Mouse (Mus musculus): Measurements from ENCODE around the gene Slc30a1. TPM values are rescaled to one million over a fixed set of nuclear protein-coding genes. Genes with fewer than 3 reads are reported as not detected.
A peak's percentile ranks its signal among the peaks of the same experiment; 100 is the strongest.

Slc30a1 gene
- polyA plus RNA-seq, 1 experiment, result 5.8 TPM

GRCm38 (mm10) chr1:191915586-191915985 lies 9.0 kb downstream of the Slc30a1 start:
- Histone ChIP-seq H3K27ac (replicated peaks; ENCODE audit: low read depth, low read length) (no peak overlapping the region), H3K4me1 (ENCODE audit: control insufficient read depth, insufficient read depth, insufficient read length, low read length) (no peaks in the 10 kb centered on the region; the same call in 1 of the 2 replicates), H3K4me3 (ENCODE audit: insufficient read depth, low read depth, low read length) (no peak overlapping the region)

- Histone ChIP-seq H3K4me1 (ENCODE audit: control insufficient read depth, insufficient read depth, insufficient read length, low read length) (no peaks in the 10 kb centered on the region), H3K27ac (replicated peaks; ENCODE audit: low read depth, low read length) (no peak overlapping the region), H3K4me3 (ENCODE audit: insufficient read depth, low read depth, low read length) (no peak overlapping the region)
Observed at GRCm38 (mm10) chr1:191916876-191917275, 10.3 kb downstream of the Slc30a1 start.

- H3K4me1 ChIP-seq (ENCODE audit: control insufficient read depth, insufficient read depth, insufficient read length, low read length), result no peaks in the 10 kb centered on the region
- no peak overlapping the region for H3K4me3 ChIP-seq (ENCODE audit: insufficient read depth, low read depth, low read length)
- no peak overlapping the region for H3K27ac ChIP-seq (replicated peaks; ENCODE audit: low read depth, low read length)
Observed at GRCm38 (mm10) chr1:191919336-191919735, 12.8 kb downstream of the Slc30a1 start.

GRCm38 (mm10) chr1:191921701-191922100 lies 15.1 kb downstream of the Slc30a1 start:
- Histone ChIP-seq H3K4me3 (ENCODE audit: insufficient read depth, low read depth, low read length) (no peak overlapping the region), H3K27ac (replicated peaks; ENCODE audit: low read depth, low read length) (no peak overlapping the region), H3K4me1 (ENCODE audit: control insufficient read depth, insufficient read depth, insufficient read length, low read length) (no peaks in the 10 kb centered on the region)

- Histone ChIP-seq H3K4me1 (ENCODE audit: control insufficient read depth, insufficient read depth, insufficient read length, low read length) (peaks cover 6% of the 10 kb centered on the region; the same call in 1 of the 2 replicates), H3K27ac (replicated peaks; ENCODE audit: low read depth, low read length) (no peak overlapping the region), H3K4me3 (ENCODE audit: insufficient read depth, low read depth, low read length) (no peak overlapping the region)
Observed at GRCm38 (mm10) chr1:191925496-191925895, 18.9 kb downstream of the Slc30a1 start.

- H3K4me1 ChIP-seq (ENCODE audit: control insufficient read depth, insufficient read depth, insufficient read length, low read length), result peaks cover 6% of the 10 kb centered on the region; the same call in 1 of the 2 replicates
- H3K27ac ChIP-seq (replicated peaks; ENCODE audit: low read depth, low read length), result no peak overlapping the region
- H3K4me3 ChIP-seq (ENCODE audit: insufficient read depth, low read depth, low read length), result no peak overlapping the region
Observed at GRCm38 (mm10) chr1:191926681-191927080, 20.1 kb downstream of the Slc30a1 start.

GRCm38 (mm10) chr1:191928345-191928744 lies 21.8 kb downstream of the Slc30a1 start:
- H3K4me1 ChIP-seq (ENCODE audit: control insufficient read depth, insufficient read depth, insufficient read length, low read length), result peaks cover 6% of the 10 kb centered on the region; the same call in 1 of the 2 replicates
- H3K4me3 ChIP-seq (ENCODE audit: insufficient read depth, low read depth, low read length), result no peak overlapping the region
- no peak overlapping the region for H3K27ac ChIP-seq (replicated peaks; ENCODE audit: low read depth, low read length)

- no peak overlapping the region for H3K4me3 ChIP-seq (ENCODE audit: insufficient read depth, low read depth, low read length)
- H3K27ac ChIP-seq (replicated peaks; ENCODE audit: low read depth, low read length), result no peak overlapping the region
- peaks cover 6% of the 10 kb centered on the region; the same call in 1 of the 2 replicates for H3K4me1 ChIP-seq (ENCODE audit: control insufficient read depth, insufficient read depth, insufficient read length, low read length)
Observed at GRCm38 (mm10) chr1:191929065-191929464, 22.5 kb downstream of the Slc30a1 start.

GRCm38 (mm10) chr1:191929897-191930524 lies 23.4 kb downstream of the Slc30a1 start:
- Histone ChIP-seq H3K4me1 (ENCODE audit: control insufficient read depth, insufficient read depth, insufficient read length, low read length) (peaks cover 6% of the 10 kb centered on the region; the same call in 1 of the 2 replicates), H3K27ac (replicated peaks; ENCODE audit: low read depth, low read length) (no peak overlapping the region), H3K4me3 (ENCODE audit: insufficient read depth, low read depth, low read length) (no peak overlapping the region)

- Histone ChIP-seq H3K4me3 (ENCODE audit: insufficient read depth, low read depth, low read length) (no peak overlapping the region), H3K4me1 (ENCODE audit: control insufficient read depth, insufficient read depth, insufficient read length, low read length) (peaks cover 6% of the 10 kb centered on the region; the same call in 1 of the 2 replicates), H3K27ac (replicated peaks; ENCODE audit: low read depth, low read length) (no peak overlapping the region)
Observed at GRCm38 (mm10) chr1:191930525-191931105, 24.0 kb downstream of the Slc30a1 start.

- no peak overlapping the region for H3K27ac ChIP-seq (replicated peaks; ENCODE audit: low read depth, low read length)
- no peak overlapping the region for H3K4me3 ChIP-seq (ENCODE audit: insufficient read depth, low read depth, low read length)
- peaks cover 6% of the 10 kb centered on the region; the same call in 1 of the 2 replicates for H3K4me1 ChIP-seq (ENCODE audit: control insufficient read depth, insufficient read depth, insufficient read length, low read length)
Observed at GRCm38 (mm10) chr1:191932286-191932985, 25.9 kb downstream of the Slc30a1 start.

GRCm38 (mm10) chr1:191932986-191933632 lies 26.5 kb downstream of the Slc30a1 start:
- no peak overlapping the region for H3K27ac ChIP-seq (replicated peaks; ENCODE audit: low read depth, low read length)
- no peak overlapping the region for H3K4me3 ChIP-seq (ENCODE audit: insufficient read depth, low read depth, low read length)
- peaks cover 6% of the 10 kb centered on the region; the same call in 1 of the 2 replicates for H3K4me1 ChIP-seq (ENCODE audit: control insufficient read depth, insufficient read depth, insufficient read length, low read length)

GRCm38 (mm10) chr1:191943638-191944037 lies 37.1 kb downstream of the Slc30a1 start:
- no peak overlapping the region for H3K27ac ChIP-seq (replicated peaks; ENCODE audit: low read depth, low read length)
- no peak overlapping the region for H3K4me3 ChIP-seq (ENCODE audit: insufficient read depth, low read depth, low read length)
- peaks cover 26% of the 10 kb centered on the region for H3K4me1 ChIP-seq (ENCODE audit: control insufficient read depth, insufficient read depth, insufficient read length, low read length)

GRCm38 (mm10) chr1:191945341-191945740 lies 38.8 kb downstream of the Slc30a1 start:
- H3K4me1 ChIP-seq (ENCODE audit: control insufficient read depth, insufficient read depth, insufficient read length, low read length), result peaks cover 28% of the 10 kb centered on the region
- H3K27ac ChIP-seq (replicated peaks; ENCODE audit: low read depth, low read length), result peak overlapping the region; percentile 70
- H3K4me3 ChIP-seq (ENCODE audit: insufficient read depth, low read depth, low read length), result no peak overlapping the region

GRCm38 (mm10) chr1:191945756-191946155 lies 39.2 kb downstream of the Slc30a1 start:
- Histone ChIP-seq H3K4me3 (ENCODE audit: insufficient read depth, low read depth, low read length) (no peak overlapping the region), H3K27ac (replicated peaks; ENCODE audit: low read depth, low read length) (peak overlapping the region; percentile 70), H3K4me1 (ENCODE audit: control insufficient read depth, insufficient read depth, insufficient read length, low read length) (peaks cover 28% of the 10 kb centered on the region)

Measured in brown adipose tissue, adult 24 weeks (tissue).